Mouse (Mus musculus) left cerebral cortex, adult 9 months (tissue): ENCODE measurements around the gene Cuedc1.
A peak's percentile ranks its signal among the peaks of the same experiment; 100 is the strongest.
"Not testable (repeated sequence)": the region's sequence is repeated elsewhere in the genome, so short reads cannot be mapped to it uniquely, and the experiment has no call there.

Experiments used
- DNase-seq, 2 experiments: peaks; one replicate each; pipeline ENCODE4 v3.0.0; 2022; ENCODE audit warnings: low spot score in 2 of 2

The Cuedc1 gene

DNA sequence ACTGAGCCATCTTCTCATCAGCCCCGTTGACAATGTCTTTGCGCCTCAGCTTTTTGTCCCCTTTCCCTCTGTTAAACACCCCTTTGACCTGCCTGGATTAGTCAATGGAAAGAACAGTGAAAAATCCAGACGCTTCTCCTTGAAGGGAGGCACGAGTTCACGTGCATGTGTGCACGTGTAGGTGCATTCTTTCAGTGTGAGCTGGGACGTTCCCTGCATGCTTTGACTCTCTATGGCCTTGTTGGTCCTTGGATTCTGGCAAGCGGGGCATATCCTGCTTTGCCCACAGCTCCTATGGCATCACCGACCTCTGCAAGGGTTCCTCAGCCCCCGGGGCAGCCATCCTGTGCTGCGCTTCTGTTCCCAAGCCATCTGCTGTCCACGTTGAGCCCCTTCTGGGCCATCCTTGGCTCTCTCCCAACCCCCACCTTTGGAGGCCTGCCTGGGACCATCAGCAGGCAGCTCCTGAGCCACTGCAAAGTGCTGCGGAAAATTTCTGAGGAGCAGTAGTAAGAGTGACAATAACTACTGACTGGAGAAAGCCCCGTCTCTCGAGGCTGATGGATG, 74.1 kb downstream of the Cuedc1 start:
- DNase-seq, result no peak

DNA sequence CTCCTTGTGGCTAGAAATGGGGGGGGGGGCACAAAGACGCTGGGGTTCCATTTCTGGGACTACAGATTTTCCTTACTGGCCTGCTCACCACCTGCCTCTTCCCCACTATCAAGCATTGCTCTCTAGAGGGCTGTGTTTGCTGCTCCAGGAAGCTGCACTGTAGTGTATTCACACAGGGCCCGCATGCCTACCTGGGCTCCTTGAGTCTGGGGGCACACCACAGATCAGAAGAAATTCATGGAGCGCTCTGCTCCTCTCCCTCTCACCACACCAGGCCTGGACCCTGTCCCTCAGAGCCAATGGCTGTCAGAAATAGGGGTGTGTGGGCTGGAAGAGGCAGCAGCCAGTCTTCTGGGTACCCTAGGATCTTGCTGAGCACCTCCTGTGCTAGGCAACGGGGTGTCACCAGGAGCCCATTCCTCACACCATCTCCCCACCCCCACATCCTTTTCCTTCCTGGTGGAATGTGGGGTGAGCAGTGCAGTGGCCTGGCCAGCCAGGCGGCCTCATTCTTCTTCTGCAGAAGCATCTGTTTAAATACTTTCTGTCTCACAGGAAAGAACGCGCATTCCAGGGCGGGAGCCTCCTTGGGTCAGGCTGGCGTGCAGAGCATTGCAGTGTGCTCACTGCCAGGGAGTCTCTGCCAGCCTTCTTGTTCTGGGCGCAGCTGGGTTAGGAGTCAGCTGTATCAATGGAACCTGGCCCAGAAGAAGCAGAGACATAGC, 74.9 kb downstream of the Cuedc1 start:
- no peak for DNase-seq

DNA sequence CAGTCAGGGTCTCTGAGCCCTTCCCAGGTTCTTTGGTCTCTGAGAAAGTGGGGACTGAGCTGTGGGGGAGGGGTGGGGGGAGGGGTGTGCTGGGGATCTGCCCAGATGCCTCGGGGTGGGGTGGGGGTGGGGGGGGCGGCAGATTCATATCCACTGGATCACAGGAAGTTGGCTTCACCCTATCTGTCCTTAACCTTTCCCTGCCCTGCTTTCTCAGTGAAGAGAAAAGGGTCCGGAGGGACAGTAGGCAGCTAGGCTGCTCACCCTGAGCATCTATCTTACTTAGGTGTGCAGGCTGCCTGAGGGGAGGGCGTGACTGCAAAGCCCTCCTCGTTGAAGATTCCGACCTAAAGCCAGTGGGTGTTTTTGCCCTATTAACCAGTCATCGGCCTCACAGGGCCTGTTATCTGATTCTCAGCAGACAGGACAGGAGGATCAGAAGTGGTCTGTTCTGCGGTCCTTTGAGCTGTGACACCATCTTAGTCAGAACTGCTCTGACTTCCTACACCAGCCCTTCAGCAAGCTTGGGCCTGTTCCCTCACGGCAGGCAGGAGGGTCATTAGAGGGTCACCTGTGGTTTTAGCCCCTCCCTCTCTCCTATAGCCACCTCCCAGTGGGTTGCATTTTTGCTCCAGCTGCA, 75.6 kb downstream of the Cuedc1 start:
- DNase-seq, result no peak

DNA sequence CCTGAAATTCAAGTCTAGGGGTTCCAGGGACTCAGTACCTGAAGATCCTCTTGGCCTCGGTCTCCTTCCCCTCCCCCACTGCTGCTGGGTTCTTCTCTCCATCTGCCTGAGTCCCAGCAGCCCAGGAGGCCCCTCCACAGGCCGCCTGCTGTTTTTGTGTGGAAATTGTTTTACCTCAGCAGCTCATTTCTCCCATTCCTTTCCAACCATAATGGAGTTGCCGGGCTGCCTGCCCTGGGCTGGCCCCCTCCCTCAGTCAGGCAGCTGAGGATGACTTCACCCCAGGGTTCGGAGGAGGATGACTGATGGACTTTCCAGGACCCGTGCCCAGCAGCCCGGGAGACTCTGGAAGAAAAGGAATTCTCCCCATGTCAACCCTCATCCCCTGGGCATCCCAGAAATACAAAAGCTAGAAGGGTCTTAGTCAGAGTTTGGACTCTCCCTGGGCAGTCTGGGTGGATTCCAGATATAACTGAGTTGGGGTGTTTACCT, 82.7 kb downstream of the Cuedc1 start:
- DNase-seq, result no peak

DNA sequence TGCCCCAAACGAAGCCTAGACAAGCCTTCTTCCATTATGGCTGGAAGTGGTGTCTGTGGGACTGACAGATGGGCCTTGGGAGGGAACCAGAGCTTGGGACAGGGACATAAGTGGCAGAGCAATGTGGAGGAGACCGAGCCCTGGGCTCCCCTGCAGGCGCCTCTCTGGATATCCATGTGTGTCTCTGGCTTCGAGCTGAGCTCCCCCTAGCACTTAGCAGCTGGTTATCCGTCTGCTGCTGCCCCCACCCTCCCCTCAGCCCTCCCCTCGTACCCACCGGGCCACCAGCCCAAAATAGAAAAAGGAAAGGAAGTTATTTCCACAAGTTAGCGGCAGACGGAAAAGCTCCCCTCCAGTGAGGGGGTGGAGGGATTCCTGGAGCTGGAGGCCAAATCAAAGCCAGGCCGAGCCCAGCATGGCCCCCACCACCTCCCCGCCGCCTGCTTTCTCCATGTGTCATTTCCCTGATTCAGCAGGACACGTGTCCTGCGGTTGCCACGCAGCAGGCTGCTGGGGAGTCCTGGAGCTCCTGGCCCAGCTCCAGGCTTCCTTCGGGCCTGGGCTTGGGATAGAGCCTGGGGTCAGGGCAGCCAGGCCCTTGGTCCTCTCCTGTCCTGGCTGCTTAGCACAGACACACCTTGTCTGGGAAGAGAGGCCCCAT, 83.2 kb downstream of the Cuedc1 start:
- DNase-seq, result peak in 1 of 2 experiments; percentile 45

DNA sequence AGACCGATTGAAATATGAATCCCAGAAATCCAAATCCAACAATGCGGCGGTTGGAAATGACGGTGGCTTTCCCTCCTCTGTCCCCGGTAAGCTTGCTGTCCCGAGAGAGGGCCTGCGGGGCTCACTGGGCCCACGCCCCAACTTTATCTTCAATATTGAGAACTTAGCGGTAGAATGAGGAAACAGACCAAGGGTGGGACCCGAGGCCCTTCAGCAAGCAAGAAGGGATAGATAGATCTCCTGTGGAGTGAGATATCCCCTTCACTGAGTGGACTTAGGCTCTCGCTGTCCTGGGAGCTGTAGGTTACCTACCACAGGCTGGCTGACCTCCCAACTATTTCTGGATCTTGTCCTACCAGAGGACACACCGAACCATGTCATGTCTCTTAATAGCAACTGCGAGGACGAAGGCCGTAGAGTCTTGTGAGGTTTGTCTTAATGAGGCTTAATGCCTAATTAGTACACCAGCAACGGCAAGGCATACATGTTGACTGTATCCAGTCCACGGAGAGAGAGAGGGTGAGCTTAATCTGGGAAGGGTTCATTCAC, 86.8 kb downstream of the Cuedc1 start:
- DNase-seq, result no peak

DNA sequence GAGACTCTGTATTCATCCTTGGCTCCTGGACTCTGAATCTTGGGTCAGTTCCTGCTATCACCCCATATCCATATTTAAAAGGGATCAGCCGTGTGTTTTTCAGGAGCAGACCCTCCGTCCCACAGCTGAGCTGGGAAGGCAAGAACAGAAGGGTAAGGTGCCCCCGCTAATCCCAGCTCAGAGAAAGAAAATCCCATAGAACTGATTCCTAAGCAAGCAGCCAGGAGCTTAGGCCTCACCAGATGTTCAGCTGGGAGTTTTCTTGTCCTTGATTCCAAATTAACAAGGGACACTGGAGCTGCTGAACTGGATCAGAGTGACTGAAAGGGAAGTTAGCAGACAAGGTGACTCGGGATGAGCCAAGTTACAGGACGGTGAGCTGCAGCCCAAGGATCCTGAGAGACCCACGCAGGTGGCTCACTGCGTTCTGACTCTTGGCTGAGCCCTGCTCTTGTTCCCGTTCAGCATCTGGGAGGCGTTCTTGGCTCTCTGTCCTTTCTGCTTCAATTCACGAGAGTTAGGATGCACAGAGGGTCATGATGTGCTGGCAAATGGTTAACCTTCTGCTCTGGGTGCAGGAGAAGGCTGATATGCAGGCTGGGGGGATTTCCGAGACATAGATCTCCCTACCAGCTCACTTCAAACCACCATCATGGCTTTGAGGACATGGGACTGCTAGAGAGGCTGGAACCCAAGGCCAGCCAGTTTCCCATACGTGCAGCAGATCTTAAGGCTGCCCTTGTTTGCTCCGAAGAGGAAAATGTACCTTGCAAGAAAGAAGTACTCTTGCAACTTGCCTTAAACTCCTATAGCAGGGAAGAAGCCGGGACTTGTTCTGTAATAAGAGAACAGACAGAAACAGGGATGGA, 88.5 kb downstream of the Cuedc1 start:
- no peak for DNase-seq

DNA sequence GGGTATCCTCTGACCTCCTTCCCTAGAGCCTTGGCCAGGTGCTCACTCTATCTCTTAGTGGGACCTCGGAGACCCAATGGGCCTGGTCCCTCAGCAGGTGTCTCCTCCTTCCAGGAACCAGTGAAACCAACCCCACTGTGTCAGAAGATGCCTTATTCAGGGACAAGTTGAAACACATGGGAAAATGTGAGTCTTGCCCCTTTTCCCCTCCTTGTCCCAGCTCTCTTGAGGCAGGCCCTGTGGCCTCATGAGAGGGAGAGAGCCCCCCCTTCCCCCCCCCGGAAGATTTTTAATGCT, 89.0 kb downstream of the Cuedc1 start:
- DNase-seq, result no peak

DNA sequence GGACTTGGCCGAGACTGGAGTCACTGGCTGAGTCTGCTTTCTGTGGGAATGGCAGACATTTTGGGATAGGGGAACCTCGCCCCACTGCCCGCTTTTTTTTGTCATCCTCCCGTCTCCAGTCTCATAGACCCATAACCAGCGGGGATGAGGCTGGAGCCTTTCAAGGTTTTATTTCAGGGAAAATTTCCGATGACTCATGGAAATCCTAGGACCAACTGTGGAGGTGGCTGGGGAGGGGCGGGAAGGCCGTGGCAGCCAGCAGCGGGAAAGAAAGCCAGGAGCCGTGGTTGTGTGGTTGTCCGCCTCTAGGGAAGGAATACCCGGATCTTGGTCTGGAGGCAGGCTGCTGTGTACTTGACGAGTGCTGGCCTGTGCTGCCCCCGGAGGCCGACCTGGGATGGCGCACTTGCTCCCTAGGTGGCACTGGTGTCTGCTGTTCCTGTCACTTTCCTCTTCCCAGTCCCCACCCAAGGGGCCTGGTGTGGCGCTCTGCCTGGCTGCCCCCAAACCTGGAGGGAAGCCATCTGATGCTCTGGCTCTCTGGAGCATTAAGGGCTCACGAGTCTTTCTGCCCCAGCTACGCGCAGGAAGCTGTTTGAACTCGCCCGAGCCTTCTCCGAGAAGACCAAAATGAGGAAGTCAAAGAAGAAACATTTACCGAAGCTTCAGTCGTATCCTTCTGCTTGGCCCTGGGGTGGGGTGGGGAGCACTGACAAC, 89.7 kb downstream of the Cuedc1 start:
- peak; percentile 71 to 87 for DNase-seq

DNA sequence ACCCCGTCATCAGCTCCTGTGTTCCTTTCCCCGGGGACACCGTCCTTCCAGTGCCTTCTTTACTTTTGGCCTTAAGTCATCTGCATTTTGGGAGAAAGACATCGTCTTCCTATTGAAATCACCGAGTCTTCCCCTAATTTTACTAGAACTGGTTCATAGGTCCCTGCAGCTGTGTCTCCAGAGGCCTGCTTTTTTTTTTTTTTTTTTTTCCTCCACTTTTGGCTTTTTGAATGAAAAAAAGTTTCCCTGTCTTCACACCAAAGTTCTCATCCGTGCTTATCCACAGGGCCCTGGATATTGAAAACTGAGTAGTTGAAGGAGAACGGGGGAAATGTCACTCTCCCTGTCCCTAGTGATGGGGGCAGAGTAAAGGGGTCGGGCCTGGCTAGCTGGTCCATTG, 90.4 kb downstream of the Cuedc1 start:
- no peak for DNase-seq

DNA sequence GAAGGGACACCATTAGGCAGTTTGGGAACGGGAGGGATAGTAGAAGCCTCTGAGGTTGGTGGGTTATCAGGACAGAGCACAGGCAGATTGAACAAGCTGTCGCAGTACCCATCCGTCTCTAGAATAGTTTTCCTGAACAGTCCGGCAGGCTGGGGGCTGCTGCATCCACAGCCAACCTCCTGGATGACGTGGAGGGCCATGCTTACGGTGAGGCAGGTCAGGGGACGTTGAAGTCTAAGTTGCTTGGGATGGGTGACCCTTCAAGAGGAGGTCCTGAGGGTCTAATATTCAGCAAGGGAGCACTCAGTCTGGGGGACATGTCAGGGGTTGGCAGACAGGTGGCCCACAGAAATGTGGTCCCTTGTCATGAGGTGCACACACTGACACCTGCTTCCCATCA, 90.8 kb downstream of the Cuedc1 start:
- DNase-seq, result no peak

DNA sequence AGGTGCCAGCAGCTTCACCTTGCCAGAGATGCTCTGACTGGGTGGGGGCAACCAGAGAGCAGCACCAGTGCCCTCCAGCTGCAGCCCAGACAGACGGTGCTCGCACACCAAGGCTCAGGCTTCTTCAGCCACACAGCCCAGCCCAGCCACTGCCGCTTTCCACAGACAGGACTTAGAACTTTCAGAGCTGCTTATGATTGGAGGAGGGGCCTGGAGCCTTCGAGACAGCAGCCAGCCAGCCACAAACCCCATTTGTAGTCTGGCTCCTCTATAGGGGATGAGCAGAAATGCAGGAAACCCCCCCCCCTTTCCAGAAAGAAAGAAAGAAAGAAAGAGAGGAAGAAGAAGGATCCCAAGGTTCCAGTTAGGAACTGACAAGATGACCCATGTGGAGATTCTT, 94.7 kb downstream of the Cuedc1 start:
- DNase-seq, result no peak

DNA sequence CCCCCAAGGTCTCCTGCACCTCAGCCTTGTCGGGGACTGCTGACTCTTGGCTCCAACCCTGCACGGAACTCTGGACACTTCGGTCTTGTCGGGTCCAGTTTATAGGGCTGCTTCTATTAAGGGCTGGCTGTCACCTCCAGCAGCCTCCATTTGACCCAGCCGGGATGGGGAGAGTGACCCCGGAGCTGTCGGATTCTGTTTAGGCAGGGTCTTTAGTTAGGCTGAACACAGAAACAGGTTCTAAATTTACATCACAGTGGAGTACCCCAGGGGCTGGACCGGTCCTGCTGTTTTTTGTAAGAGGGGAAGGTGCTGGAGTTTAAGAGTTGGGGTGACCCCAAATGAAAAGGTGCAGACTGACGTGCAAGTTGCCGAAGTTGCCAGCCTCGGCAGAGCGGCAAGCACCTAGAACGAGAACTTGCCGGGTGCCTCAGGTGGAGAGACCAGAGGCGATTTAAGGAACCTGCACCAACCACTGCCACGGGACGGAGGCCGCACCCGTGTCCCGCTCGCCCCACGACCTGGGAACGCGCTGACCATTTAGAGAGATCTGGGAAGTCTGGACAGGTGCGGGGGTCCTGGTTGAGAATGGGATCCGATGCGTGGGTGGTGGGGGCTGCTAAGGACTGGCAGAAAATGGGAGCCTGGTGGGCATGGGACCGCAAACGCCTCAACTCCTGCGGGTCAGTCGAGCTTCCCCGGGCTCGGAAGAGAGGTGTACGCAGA, 95.4 kb downstream of the Cuedc1 start:
- no peak for DNase-seq

DNA sequence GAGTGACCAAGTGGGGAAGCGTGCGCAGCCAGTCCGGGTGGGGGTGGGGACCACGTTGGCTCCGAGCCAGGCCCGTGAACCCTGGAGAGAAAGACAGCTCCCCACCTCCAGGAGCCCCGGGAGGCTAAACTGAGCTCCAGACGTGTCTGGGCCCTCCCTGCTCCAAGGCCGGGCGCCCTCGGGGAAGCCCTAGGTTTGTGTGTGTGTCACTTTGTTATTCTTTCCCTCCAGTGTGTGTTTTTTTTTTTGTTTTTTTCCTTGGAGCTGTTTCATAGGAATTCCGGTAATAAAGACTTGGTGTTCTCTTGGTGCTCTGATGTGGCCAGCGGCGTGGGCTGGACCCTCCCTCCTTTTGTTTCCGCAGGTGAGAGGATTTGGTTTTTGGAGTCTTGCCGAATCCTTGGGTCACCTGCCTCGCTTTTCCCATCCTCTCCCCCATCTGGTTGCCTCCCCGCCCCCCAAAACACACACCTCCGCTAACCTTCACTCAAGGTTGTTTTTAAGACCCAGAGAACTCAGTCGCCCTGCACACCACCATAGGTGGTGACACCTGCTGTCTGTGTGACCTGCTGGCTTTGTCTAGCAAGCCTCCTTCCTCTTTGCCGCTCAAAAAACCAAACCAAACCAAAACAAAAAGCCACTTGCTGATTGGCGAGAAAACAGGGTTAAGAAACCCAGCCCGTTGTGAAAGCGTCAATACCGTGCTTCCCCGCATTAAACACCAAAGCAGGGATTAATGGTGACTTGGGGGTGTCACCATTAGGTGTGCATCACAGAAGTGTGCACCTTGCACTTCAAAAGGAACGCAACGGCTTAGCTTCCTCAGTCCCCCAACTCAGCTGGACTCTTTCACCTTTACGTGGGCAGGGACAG, 96.2 kb downstream of the Cuedc1 start:
- DNase-seq, result no peak

DNA sequence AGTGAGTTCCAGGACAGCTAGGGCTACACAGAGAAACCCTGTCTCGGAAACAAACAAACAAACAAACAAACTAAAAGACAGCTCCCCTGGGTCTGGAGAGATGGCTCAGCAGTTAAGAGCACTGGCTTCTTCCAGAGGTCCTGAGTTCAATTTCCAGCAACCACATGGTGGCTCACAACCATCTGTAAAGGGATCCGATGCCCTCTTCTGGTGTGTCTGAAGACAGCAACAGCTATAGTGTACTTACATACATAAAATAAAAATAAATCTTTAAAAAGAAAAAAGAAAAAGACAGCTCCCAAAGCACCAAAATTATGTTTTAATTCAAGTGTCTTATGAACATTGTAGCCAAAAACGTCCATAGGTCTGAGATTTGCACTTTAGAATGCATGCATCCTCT, 97.8 kb downstream of the Cuedc1 start:
- not testable (repeated sequence) for DNase-seq

DNA sequence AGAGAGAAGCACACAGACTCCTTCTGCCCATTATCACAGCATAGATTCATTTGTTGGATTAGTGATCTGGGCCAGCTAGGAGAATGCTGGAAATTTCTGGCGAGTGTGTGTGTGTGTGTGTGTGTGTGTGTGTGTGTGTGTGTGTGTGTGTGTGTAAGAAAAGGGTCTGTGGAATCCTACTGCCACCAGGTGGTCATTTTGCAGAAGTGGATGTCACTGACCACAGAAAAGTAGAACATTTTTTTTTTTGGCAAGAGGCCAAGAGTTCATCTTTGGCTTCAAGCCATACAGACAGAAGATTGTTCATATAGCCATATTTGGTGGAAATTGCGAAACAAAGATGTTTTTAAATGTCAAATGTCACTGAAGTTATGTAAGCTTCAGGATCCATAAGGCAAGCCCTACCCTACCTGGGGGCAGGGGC, 99.3 kb downstream of the Cuedc1 start:
- peak in 1 of 2 experiments; percentile 50 for DNase-seq

DNA sequence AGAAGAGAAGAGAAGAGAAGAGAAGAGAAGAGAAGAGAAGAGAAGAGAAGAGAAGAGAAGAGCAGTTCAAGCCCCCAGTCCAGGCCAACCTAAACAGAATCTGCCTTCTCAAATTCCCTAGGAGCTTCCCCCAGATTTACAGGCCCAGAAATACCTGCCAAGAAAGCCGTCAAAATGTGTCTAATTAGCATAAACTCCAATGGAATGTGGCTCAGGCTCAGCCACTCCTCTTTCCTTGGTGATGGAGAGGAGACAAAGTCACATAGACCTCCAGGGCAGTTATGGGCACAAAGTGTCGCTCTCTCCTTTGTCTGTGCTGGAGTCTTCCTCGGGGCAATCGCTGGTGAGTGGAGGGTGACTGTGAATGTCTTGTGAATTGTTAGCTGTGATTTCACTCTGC, 100.4 kb downstream of the Cuedc1 start:
- no peak for DNase-seq

DNA sequence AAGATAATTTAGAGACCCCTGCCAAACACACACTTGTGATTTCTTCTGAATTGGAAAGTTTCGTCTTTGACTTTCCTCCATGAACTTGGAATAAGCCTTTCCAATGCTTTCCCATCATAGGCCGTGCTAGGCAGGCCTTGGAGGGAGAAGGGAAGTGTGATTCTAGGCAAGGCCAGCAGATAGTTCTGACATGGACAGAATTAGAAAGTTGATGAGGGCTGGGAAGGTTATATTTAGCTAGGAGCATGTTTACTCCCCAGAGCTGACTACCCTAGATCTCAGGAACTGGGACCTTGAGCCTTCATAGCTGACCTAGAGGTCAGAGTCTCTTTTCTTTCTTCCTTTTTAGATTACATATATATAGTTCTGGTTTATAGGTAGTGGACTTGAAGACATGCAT, 103.3 kb downstream of the Cuedc1 start:
- no peak for DNase-seq

DNA sequence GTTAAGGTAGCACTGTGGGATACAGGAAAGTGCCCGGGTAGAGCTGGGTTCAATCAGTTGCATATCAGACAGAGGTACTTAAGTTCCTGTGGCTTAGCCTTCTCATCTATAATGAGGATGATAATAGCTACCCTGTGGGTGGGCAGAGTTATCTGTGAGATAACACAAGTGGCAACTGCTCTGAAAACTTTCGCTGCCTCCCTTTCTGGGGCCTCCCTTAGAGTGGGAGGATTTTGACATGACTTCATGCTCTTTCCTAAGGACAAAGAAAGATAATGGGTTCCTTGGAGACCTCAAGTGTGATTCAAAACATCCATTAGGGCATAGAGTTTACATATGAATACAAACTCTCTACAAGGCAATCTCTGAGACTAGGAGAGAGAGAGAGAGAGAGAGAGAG, 104.2 kb downstream of the Cuedc1 start:
- no peak for DNase-seq
